Mouse (Mus musculus) limb, embryonic 14.5 days (tissue): ENCODE results near the gene Gm3138. TPM values are rescaled to one million over a fixed set of nuclear protein-coding genes. Genes with fewer than 3 reads are reported as not detected.
"Not testable (repeated sequence)": the region's sequence is repeated elsewhere in the genome, so short reads cannot be mapped to it uniquely, and the experiment has no call there.

Experiments
- ATAC-seq: fragments of 200-750 bp; cut with Nextera tagmentation; 2 replicates; pipeline ENCODE4 v1.8.0; 2017; ENCODE audit warnings: low read depth, moderate number of reproducible peaks, moderate TSS enrichment; ENCODE audit not compliant: low FRiP score
- DNase-seq: peaks from one replicate; pipeline ENCODE4 v3.0.0-alpha.2; 2015; ENCODE audit warnings: low spot score
- H3K27ac ChIP-seq: fragments of 300-500 bp; sonication (generic); replicated peaks from 2 replicates; pipeline ENCODE4 v1.5.1; 2014; ENCODE audit warnings: low read depth, mild to moderate bottlenecking, low read length, moderate library complexity, mixed read lengths
- H3K27me3 ChIP-seq: fragments of 300-500 bp; sonication (generic); 2 replicates; pipeline ENCODE4 v1.6.1; 2014; ENCODE audit warnings: low read length, mixed read lengths; ENCODE audit not compliant: control insufficient read depth, insufficient read depth
- H3K36me3 ChIP-seq: fragments of 300-500 bp; sonication (generic); 2 replicates; pipeline ENCODE4 v1.6.1; 2014; ENCODE audit warnings: mild to moderate bottlenecking, low read length, moderate library complexity, mixed read lengths; ENCODE audit not compliant: control insufficient read depth, insufficient read depth
- H3K4me1 ChIP-seq: fragments of 300-500 bp; sonication (generic); 2 replicates; pipeline ENCODE4 v1.6.1; 2014; ENCODE audit warnings: antibody characterized with exemption, low read length, mixed read lengths; ENCODE audit not compliant: control insufficient read depth, insufficient read depth
- H3K4me2 ChIP-seq: fragments of 300-500 bp; sonication (generic); replicated peaks from 2 replicates; pipeline ENCODE4 v1.6.1; 2014; ENCODE audit warnings: low read depth, mild to moderate bottlenecking, low read length, moderate library complexity; ENCODE audit not compliant: severe bottlenecking
- H3K4me3 ChIP-seq: fragments of 300-500 bp; sonication (generic); replicated peaks from 2 replicates; pipeline ENCODE4 v1.5.1; 2014; ENCODE audit warnings: low read length
- H3K9ac ChIP-seq: fragments of 300-500 bp; sonication (generic); 2 replicates; pipeline ENCODE4 v1.6.1; 2014; ENCODE audit warnings: mild to moderate bottlenecking, low read depth, low read length, moderate library complexity; ENCODE audit not compliant: severe bottlenecking
- H3K9me3 ChIP-seq: fragments of 300-500 bp; sonication (generic); 2 replicates; pipeline ENCODE4 v1.6.1; 2016; ENCODE audit warnings: low read length; ENCODE audit not compliant: control insufficient read depth
- WGBS: fragments of 180-500 bp; shearing (Covaris S2); extraction: QIAGEN DNeasy Blood & Tissue Kit; methylation state at CpG from one replicate; pipeline ENCODE4 v1.1.7; 2014; 5-methylcytosine and 5-hydroxymethylcytosine counted together
- polyA plus RNA-seq, 2 experiments: library from polyadenylated mRNA; depleted of rRNA in 1 of 2; stranded (reverse) in 1 of 2; unstranded in 1 of 2; fragments of >200 nt; fragmentation: Nextera tagmentation in 1 of 2; extraction: Ambion mirVana in 1 of 2; gene quantifications; 2 replicates each; pipeline versions ENCODE4 v1.2.1 to v1.2.3; 2012 to 2014

Gm3138 gene
- polyA plus RNA-seq (2012; rRNA removed) (not detected in 2 replicates), polyA plus RNA-seq (2014; fragmentation: Nextera tagmentation; extraction: Ambion mirVana) (not detected in 2 replicates)

DNA sequence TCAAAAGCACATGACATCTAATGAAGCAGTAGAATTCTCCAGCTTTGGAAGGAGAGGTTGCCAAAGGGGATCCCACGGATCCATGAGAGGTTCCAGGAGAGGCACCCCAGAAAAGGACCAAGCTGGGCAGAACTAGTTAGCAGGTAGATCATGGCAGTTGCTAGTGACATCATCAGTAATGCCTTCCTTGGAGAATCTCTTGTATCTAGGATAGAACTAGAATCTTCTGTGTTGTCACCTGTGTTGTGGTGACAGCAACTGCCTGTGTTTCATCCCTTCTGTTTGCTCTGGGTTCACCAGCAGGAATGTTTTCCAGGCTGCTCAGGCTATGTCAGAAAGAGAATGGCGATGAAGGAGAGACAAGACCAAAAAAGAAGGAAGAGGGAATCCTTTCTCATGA is at the start of gene Gm3138:
TSS of gene Gm3138 (plus strand) at position 301 of the 400 bp plus-strand sequence.
- H3K4me3 ChIP-seq, H3K4me1 ChIP-seq, ATAC-seq, DNase-seq, H3K9ac ChIP-seq, H3K27me3 ChIP-seq, H3K9me3 ChIP-seq, H3K4me2 ChIP-seq, H3K36me3 ChIP-seq, H3K27ac ChIP-seq: not testable (repeated sequence)
- WGBS = no CpG with 5 or more reads among the region's 2 CpGs

DNA sequence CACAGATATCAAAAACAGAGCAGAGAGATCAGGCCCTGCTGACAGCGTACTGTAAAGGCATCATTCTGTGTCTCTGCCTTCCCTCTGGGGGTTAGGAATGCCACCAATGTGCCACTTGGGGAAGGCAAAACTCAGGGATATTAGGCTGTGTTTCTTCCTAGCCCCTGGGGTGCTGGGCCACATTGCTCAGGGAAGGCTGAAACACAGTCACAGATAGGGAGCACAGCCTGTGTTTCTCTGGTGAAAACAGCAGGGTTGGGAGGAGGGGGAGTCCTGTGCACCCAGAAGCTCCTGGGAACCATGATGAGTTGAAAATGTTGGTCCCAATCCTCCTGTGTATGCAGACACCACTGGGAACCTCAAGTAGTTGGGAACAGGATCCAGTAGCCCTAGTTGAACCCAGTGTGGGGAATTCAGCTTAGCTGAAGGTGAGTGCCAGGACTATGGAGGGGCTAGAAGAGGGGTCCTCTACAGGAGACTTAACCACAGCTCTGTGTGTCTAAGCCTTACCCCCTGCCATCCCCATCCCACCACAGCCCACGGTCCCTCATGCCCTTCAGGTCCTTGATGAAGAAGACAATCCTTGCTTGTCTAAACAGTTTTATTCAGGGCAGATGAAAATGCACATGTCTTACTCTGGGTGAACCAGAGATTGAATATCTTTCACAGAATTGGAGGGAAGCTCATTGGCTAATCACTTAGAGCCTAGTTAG is 20.0 kb downstream of the Gm3138 start:
- H3K4me3 ChIP-seq, ATAC-seq, H3K9ac ChIP-seq, H3K27ac ChIP-seq, H3K36me3 ChIP-seq, H3K4me2 ChIP-seq, H3K9me3 ChIP-seq, H3K4me1 ChIP-seq, H3K27me3 ChIP-seq, DNase-seq: not testable (repeated sequence)
- 80% methylated on average over 2 of the region's 2 CpGs for WGBS

DNA sequence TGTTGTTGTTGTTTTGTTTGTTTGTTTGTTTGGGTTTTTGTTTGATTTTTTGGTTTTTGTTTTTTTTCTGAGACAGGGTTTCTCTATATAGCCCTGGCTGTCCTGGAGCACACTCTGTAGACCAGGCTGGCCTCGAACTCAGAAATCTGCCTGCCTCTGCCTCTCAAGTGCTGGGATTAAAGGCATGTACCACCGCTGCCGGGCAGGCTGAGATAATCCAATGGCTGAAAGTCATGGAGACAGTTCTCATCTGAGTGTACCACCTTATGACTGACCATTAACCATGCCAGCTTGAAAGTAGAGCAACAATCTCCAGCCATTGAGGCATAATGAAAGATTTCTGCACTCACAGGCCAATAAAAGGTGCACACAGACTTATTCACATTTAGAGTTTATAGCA is 30.4 kb downstream of the Gm3138 start:
- not testable (repeated sequence) for H3K27me3 ChIP-seq, H3K4me3 ChIP-seq, H3K9me3 ChIP-seq, ATAC-seq, H3K4me2 ChIP-seq, H3K36me3 ChIP-seq, H3K4me1 ChIP-seq, H3K9ac ChIP-seq, DNase-seq, H3K27ac ChIP-seq
- 57% methylated on average over 2 of the region's 3 CpGs for WGBS

Other genes starting within 250 kb of the Gm3138 start
- gene Gm5796, start 225.7 kb upstream of the Gm3138 start, polyA plus RNA-seq (2012; rRNA removed) = 0.46 and 0.58 TPM in 2 replicates
- 0.18 and 0.26 TPM in 2 replicates for gene Gm5796, start 225.7 kb upstream of the Gm3138 start, polyA plus RNA-seq (2014; fragmentation: Nextera tagmentation; extraction: Ambion mirVana)
- gene Gm3115, start 165.5 kb upstream of the Gm3138 start, polyA plus RNA-seq (2012; rRNA removed) = not detected in 2 replicates
- gene Gm3115, start 165.5 kb upstream of the Gm3138 start, polyA plus RNA-seq (2014; fragmentation: Nextera tagmentation; extraction: Ambion mirVana) = not detected in 2 replicates
- 1.9 and 2.0 TPM in 2 replicates for gene Gm8108, start 139.1 kb upstream of the Gm3138 start, polyA plus RNA-seq (2012; rRNA removed)
- 0.45 and 1.1 TPM in 2 replicates for gene Gm8108, start 139.1 kb upstream of the Gm3138 start, polyA plus RNA-seq (2014; fragmentation: Nextera tagmentation; extraction: Ambion mirVana)
- gene Gm3127, start 84.6 kb upstream of the Gm3138 start, polyA plus RNA-seq (2012; rRNA removed) = not detected in 2 replicates
- gene Gm3127, start 84.6 kb upstream of the Gm3138 start, polyA plus RNA-seq (2014; fragmentation: Nextera tagmentation; extraction: Ambion mirVana) = not detected in 2 replicates
- 0.20 and 0.48 TPM in 2 replicates for gene Gm2974, start 67.1 kb upstream of the Gm3138 start, polyA plus RNA-seq (2012; rRNA removed)
- gene Gm2974, start 67.1 kb upstream of the Gm3138 start, polyA plus RNA-seq (2014; fragmentation: Nextera tagmentation; extraction: Ambion mirVana) = 0.17 and 0.35 TPM in 2 replicates
- gene Gm3149, start 67.7 kb downstream of the Gm3138 start, polyA plus RNA-seq (2012; rRNA removed) = not detected in 2 replicates
- gene Gm3149, start 67.7 kb downstream of the Gm3138 start, polyA plus RNA-seq (2014; fragmentation: Nextera tagmentation; extraction: Ambion mirVana) = not detected in 2 replicates
- gene 2610042L04Rik, start 85.1 kb downstream of the Gm3138 start, polyA plus RNA-seq (2012; rRNA removed) = 0.15 and 0.38 TPM in 2 replicates
- gene 2610042L04Rik, start 85.1 kb downstream of the Gm3138 start, polyA plus RNA-seq (2014; fragmentation: Nextera tagmentation; extraction: Ambion mirVana) = 0.12 and 0.28 TPM in 2 replicates
- gene Gm3159, start 147.9 kb downstream of the Gm3138 start, polyA plus RNA-seq (2012; rRNA removed) = not detected in 2 replicates
- not detected in 2 replicates for gene Gm3159, start 147.9 kb downstream of the Gm3138 start, polyA plus RNA-seq (2014; fragmentation: Nextera tagmentation; extraction: Ambion mirVana)
- gene Gm3164, start 165.8 kb downstream of the Gm3138 start, polyA plus RNA-seq (2012; rRNA removed) = 0.23 and 0.58 TPM in 2 replicates
- gene Gm3164, start 165.8 kb downstream of the Gm3138 start, polyA plus RNA-seq (2014; fragmentation: Nextera tagmentation; extraction: Ambion mirVana) = 0.59 and 0.82 TPM in 2 replicates
- gene Gm3173, start 181.4 kb downstream of the Gm3138 start, polyA plus RNA-seq (2012; rRNA removed) = 0.51 and 2.8 TPM in 2 replicates
- not detected in 2 replicates for gene Gm3173, start 181.4 kb downstream of the Gm3138 start, polyA plus RNA-seq (2014; fragmentation: Nextera tagmentation; extraction: Ambion mirVana)
- gene Gm3182, start 232.1 kb downstream of the Gm3138 start, polyA plus RNA-seq (2012; rRNA removed) = not detected in 2 replicates
- gene Gm3182, start 232.1 kb downstream of the Gm3138 start, polyA plus RNA-seq (2014; fragmentation: Nextera tagmentation; extraction: Ambion mirVana) = not detected in 2 replicates